Mouse (Mus musculus): ENCODE measurements around the gene Zfp663. TPM values are rescaled to one million over a fixed set of nuclear protein-coding genes. Genes with fewer than 3 reads are reported as not detected.
A peak's percentile ranks its signal among the peaks of the same experiment; 100 is the strongest.

Gene Zfp663
- total RNA-seq (2021) = under 1 TPM; 0.39 to 0.40 TPM

- DNase-seq (ENCODE audit: extremely low spot score in 1 of 2, low spot score in 1 of 2) = no peak
Measured at GRCm38 (mm10) chr2:165368496-165368895, at the start of gene Zfp663. Zfp663 (minus strand) TSS chr2:165368729.

- DNase-seq (ENCODE audit: extremely low spot score in 1 of 2, low spot score in 1 of 2) = peak; percentile 59 to 76
Measured at GRCm38 (mm10) chr2:165417291-165417690, 48.8 kb upstream of the Zfp663 start.

DNA sequence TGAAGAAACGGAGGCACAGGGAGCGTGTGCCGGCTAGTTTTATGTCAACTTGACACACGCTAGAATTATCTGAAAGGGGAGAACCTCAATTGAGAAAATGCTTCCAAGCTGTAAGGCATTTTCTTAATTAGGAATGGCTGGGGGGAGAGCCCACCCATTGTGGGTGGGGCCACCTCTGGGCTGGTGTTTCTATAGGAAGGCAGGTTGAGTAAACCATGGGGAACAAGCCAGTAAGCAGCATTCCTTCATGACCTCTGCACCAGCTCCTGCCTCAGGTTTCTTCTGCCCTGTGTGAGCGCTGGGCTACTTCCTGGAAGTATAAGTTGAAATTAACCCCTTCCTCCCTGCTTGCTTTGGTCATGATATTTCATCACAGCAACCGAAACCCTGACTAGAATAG is 47.3 kb upstream of the Zfp663 start:
- DNase-seq (ENCODE audit: extremely low spot score in 1 of 2, low spot score in 1 of 2) = no peak

- DNase-seq (ENCODE audit: extremely low spot score in 1 of 2, low spot score in 1 of 2) = no peak
Measured at GRCm38 (mm10) chr2:165415141-165415721, 46.7 kb upstream of the Zfp663 start.

- no peak for DNase-seq (ENCODE audit: extremely low spot score in 1 of 2, low spot score in 1 of 2)
Measured at GRCm38 (mm10) chr2:165414321-165414720, 45.8 kb upstream of the Zfp663 start.

DNA sequence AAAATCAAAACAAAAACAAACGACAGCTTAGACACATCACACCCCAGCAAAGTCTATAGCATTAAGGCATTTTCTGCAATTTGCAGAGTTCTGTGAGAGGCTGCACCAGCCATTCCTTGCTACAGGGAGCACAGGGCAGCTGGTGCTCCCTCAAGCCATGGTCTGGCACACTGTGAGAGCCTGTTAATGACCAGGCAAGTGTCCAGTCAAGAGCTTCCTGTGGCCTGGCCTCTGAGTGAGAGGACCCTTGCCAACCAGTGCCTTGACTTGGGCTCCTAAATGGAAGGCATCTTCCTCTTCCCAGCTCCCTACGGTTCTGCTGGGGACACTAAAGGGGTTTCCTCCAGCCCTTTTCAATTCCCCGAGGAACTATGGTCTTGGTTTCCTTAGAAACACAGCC is 45.4 kb upstream of the Zfp663 start:
- no peak for DNase-seq (ENCODE audit: extremely low spot score in 1 of 2, low spot score in 1 of 2)

- DNase-seq (ENCODE audit: extremely low spot score in 1 of 2, low spot score in 1 of 2) = peak; percentile 69 to 84
Measured at GRCm38 (mm10) chr2:165407700-165408301, 39.3 kb upstream of the Zfp663 start.

DNA sequence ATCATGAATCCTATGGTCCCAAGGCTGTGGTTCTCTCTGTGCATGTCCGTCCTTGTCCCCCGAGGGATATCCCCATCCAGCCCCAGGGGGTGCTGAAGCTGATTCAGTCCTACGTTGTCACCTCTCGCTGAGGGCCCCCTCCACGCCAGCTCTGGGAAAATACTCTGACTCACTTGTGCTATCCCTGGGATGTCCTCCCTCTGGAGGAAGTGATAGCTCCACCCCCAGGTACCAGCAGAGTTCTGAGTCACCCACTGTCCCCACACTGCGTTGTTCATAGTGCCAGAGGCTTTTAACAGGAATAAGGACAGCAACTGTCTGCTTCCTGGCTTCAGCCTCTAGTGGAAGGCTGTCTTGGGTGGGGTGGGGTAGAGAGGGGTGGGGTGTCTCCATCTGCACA is 36.8 kb upstream of the Zfp663 start:
- no peak for DNase-seq (ENCODE audit: extremely low spot score in 1 of 2, low spot score in 1 of 2)

DNA sequence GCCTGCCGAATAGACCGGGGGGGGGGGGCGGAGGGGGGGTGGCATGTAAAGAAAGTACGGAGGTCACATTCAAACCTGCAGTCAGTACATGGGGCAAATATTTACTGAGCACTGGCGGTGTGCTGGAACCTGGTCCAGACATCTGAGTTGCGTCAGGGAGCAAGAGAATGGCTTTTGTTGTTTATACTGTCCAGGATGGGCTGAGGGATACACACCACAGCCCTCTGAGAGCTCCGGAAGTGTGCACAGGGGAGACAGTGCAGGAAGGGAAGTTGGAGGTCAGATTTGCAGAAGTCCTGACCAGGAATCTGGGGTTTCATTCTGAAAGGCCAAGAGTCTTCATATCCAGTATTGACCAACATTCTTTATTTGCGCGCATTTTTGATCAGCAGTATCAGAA is 36.4 kb upstream of the Zfp663 start:
- DNase-seq (ENCODE audit: extremely low spot score in 1 of 2, low spot score in 1 of 2) = no peak

- DNase-seq (ENCODE audit: extremely low spot score in 1 of 2, low spot score in 1 of 2) = no peak
Measured at GRCm38 (mm10) chr2:165398164-165398785, 29.7 kb upstream of the Zfp663 start.

DNA sequence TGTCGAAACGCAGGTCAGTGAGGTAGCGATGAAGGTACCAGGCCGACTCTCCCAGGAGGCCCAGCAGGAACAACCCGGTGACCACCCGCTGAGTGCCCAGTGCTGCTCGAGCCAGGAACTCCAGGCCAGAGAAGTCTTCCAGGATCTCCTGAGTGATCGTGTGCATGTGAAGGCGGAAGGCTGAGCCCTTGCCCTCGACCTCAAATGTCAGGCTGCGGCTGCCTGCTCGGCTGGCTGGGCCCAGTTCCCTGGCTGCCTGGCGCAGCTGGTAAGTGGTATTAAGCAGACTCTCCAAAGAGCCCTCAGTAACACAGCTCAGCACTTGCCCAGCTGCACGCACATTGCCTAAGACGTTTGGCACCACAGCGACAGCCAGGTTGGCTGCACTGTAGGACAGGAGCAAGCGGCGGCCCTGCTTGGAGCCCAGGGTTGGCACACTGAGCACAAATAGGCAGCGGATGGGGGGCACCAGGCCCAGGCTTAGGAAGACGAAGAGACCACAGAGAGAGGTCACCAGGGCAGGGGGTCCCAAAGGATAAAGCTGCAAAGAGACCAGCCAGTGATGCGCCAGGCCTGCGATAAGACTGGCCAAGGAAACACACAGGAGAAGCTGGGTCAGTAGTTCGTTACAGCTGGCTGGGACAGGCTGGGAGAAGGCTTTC is 29.1 kb upstream of the Zfp663 start:
- no peak for DNase-seq (ENCODE audit: extremely low spot score in 1 of 2, low spot score in 1 of 2)

DNA sequence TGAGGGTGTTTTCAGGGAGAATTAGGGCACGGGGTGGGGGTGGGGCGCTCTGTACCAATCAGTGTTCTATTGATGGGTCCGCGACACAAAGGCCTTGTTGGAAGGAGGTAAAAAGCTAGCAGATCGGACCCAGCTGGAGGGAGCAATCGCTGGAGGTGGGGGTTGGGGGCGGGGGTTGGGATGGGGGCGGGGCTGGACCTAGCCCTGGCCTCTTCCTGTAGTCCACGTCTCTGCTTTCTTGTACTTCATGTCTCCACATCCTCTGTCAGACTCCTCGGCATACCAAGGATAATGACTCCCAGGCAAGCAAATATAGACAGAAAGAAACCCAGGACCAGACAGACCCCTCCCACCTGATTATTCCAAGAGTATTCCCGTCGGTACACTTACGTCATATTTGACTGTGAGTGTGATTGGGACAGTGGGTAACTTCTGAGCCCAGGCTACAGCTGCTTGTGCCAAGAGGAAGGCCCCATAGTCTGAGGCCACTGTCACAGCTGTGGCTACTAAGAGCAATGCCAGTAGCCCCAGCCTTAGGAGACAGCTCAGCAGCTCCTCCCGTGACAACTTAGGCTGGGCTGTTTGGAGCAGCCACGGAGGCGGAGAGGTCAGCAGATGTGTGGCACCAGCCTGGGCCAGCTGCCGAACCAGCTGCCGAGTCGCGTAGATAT is 28.4 kb upstream of the Zfp663 start:
- no peak for DNase-seq (ENCODE audit: extremely low spot score in 1 of 2, low spot score in 1 of 2)

DNA sequence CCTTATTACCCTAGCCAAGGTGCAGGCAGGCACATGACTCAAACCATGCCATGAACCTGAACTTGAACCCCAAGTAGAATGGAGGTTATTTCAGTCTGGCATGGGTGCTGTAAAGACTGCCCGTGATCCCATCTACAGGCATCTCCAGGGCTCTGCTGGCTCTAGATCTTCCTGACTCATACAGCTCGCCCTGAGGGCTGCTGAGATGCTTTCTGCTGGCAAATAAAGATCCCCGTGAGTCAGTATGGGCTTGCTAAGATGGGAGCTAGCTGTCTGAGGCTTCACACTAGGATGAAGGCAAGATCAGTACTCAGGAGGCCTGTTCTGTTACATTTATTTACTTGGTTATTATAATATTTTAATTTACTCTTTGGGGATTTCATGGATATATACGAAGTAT is 23.6 kb upstream of the Zfp663 start:
- DNase-seq (ENCODE audit: extremely low spot score in 1 of 2, low spot score in 1 of 2) = no peak

DNA sequence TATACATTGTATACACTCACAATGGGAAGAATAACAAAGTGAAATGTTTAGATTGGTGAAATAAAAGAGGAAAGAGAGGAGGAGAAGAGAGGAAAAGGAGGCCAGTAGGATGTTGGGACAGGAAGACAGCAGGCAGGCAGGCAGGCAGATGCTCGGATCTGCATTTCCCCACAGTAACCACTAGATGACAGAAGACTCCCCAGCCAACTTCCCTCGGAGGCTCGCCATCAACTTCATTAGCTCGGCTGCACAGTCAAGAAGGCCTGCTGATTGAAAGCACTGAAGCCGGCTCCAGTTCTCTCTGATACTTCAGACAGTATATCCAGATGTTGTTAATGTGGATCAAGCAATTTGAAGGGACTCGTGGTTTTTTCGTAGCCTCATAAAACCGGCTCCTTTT is 23.0 kb upstream of the Zfp663 start:
- DNase-seq (ENCODE audit: extremely low spot score in 1 of 2, low spot score in 1 of 2) = peak in 1 of 2 experiments; percentile 41

DNA sequence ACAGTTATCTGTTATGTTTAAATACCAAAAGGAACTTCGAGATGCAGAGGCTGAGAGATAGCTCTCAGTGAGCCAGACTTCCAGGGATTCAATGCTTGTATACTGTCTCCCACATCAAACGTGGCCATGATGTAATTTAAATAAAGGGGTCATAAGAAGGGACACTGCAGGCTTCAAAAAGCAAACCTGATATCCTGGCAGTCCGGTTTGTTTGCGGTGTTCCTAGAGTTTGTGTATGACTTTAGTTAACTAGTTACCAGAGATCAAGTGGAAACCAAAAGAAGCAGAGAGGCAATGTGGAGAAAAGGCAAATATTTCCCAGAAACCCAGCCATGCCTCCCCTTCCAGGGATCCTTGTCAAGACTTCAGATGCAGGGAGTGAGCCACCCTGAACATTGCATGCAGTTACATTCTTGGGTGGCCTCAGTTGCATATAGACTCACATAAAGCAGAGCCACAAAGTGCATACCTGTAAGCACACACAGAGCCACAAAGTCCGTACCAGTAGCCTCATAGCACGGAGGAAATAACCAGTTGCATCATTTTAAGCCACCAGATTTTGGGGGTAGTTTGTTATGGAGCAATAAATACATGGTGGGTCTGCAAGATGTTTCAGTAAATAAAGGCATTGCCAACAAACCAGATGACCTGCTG is 20.9 kb upstream of the Zfp663 start:
- DNase-seq (ENCODE audit: extremely low spot score in 1 of 2, low spot score in 1 of 2) = no peak

DNA sequence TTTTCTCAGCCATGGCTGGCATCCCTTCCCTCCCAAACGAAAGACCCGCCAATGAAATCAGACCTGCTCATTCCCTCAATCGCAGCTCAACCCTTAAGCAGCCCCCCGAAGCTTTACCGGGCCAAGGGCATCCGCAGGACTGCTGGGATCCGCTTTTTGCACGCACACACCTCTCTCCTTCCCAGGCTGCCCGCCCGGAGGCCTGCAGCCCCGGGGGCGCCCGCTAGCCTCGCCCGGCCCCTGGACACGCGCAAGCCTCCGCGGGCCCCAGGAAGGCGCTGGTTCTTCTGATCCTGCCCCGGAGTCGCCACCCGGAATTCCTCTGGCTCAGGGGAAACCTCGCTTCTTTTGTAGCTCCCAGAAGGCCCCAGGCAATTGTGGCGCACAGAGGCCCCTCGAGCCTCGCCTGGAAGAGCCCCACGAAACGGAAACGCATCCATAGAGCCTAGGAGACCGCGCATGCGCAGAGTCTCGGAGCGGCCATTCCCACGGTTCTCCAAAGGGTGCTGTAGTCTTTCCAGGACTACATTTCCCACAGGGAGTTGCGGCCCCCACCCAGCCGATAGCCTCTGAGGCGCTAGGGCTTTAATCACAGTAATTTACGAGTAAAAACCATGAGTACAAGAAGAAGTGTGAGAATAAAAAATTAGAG is 19.4 kb upstream of the Zfp663 start, which contains the start of gene Zfp334:
TSS of gene Zfp334 (minus strand) at position 416 of the 652 bp plus-strand sequence.
- peak; percentile 95 to 97 for DNase-seq (ENCODE audit: extremely low spot score in 1 of 2, low spot score in 1 of 2)

DNA sequence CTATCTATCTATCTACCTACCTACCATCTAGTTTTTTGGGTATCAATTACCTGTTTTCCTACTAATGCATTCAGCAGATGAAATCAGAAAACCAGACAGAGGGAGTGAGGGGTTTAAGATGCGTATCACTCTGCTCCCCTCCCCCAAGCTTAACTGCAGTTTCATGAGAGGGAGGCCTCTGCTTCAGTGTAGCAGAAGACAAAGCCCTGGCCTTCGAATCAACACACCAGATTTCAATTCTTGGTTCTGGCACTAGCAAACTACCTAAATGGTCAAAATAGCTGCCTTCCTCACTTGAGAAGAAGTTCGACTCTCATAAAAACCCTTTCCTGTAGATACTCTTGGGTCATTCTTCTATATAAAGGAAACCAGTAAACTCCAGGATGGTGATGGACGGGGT is 18.8 kb upstream of the Zfp663 start:
- DNase-seq (ENCODE audit: extremely low spot score in 1 of 2, low spot score in 1 of 2) = no peak

DNA sequence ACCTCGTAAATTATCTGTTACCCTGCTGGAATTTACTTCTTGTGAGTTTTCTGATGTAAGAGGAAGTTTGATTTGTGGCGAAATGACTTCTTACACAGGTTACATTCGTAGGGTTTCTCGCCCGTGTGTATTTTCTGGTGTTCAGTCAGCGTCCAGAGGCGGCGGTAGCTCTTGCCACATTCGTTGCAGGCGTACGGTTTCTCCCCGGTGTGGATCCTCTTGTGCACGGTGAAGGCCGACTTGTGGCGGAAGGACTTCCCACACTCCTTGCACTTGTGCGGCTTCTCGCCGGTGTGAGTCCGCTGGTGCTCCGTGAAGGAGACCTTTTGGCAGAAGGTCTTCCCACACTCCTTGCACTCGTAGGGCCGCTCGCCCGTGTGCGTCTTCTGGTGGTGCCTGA is 11.5 kb upstream of the Zfp663 start:
- DNase-seq (ENCODE audit: extremely low spot score in 1 of 2, low spot score in 1 of 2) = no peak

- no peak for DNase-seq (ENCODE audit: extremely low spot score in 1 of 2, low spot score in 1 of 2)
Measured at GRCm38 (mm10) chr2:165376001-165376400, 7.5 kb upstream of the Zfp663 start.

DNA sequence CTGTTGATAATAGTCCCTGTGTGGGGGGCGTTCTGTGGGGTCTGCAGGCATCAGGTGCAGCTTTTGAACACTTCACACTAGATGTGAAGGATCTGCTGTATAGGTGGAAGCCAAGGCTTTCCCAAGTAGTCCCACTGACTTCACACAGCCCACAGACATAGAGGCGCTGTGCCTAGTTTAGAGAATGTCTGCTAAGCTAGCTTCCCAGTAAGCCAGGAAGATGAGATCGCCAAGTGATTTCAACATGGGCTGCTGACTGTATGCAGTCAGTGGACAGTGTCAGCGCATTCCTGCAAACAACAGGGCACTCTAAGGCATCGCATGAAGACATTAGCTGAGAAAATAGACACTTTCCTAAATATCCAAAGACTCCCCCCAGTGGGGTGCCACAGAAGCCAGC is 6.9 kb upstream of the Zfp663 start:
- DNase-seq (ENCODE audit: extremely low spot score in 1 of 2, low spot score in 1 of 2) = no peak

Measured in layer of hippocampus, postnatal 25 days (tissue).